Mouse (Mus musculus): ENCODE measurements around the gene Hoxb5. TPM values are rescaled to one million over a fixed set of nuclear protein-coding genes. Genes with fewer than 3 reads are reported as not detected.

The Hoxb5 gene
- polyA plus RNA-seq, 1 experiment from 2014 or later: 18.8 TPM

DNA sequence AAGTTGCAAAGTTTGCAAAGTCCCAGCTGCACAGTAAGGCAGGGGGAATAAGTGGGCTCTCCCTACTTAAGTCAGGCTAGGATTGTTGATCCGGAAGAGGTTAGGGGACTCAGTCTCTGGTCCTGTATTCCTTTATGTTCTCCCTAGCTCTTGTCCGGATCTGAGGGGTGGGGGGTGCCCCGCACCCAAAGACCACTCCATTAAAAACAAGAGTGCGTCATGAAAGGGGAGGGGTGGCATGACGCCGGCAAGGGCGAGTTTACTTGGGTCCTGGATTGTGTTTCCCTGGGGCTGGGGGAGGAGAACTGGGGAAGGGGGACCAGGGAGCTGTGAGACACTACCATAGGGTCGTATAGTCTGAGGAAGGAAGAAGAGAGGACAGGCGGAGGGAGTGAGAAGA, 3.4 kb upstream of the Hoxb5 start:
- H3K9ac ChIP-seq: peak overlapping the region; percentile 96
- WGBS: 6% methylated on average over 9 of the region's 9 CpGs
- no peak for ATAC-seq (replicated peaks; ENCODE audit: low FRiP score)
- peak overlapping the region; percentile 100 for H3K27ac ChIP-seq
- peaks cover 82% of the 10 kb centered on the region for H3K4me1 ChIP-seq
- no peaks in the 10 kb centered on the region for H3K9me3 ChIP-seq (replicated peaks)
- H3K27me3 ChIP-seq: no peaks in the 10 kb centered on the region
- H3K36me3 ChIP-seq: peaks cover 19% of the 10 kb centered on the region; the same call in 1 of the 2 replicates
- peak overlapping the region; percentile 90 for H3K4me2 ChIP-seq
- H3K4me3 ChIP-seq (replicated peaks): peak overlapping the region; percentile 80

DNA sequence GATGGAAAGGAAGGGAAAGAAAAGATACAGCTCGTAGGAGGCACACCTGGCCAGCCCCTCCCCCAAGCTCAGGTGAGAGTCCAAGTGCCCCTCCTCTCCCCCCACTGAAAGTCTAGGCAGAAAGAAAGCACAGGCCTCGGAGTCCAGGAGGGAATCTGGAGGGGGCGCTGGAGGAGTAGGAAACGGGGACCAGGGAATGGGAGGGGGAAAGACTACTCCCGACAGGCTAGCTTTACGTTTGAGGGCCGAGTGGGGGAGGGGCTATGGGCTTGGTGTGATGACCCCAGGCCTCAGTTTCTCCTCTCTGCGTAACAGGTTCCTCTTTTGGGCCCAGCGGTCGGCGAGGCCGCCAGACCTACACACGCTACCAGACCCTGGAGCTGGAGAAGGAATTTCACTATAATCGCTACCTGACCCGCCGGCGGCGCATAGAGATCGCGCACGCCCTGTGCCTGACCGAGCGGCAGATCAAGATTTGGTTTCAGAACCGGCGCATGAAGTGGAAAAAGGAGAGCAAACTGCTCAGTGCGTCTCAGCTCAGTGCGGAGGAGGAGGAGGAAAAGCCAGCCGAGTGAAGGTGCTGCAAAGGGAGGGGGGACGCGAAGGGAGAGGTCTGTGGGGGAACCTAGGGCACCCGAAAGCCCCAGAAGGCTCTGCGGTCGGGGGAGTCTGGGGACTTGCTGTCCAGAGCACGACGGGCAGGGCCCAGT, 2.6 kb upstream of the Hoxb5 start:
- Histone ChIP-seq H3K4me1 (peaks cover 87% of the 10 kb centered on the region), H3K9ac (peak overlapping the region; percentile 96), H3K27me3 (no peaks in the 10 kb centered on the region), H3K36me3 (peaks cover 21% of the 10 kb centered on the region; the same call in 1 of the 2 replicates), H3K27ac (peak overlapping the region; percentile 100), H3K4me3 (replicated peaks) (peak overlapping the region; percentile 80), H3K9me3 (replicated peaks) (no peaks in the 10 kb centered on the region), H3K4me2 (peak overlapping the region; percentile 90)
- peak; percentile 16; the same call in 1 of the 2 replicates for ATAC-seq (replicated peaks; ENCODE audit: low FRiP score)
- 12% methylated on average over 33 of the region's 35 CpGs for WGBS

DNA sequence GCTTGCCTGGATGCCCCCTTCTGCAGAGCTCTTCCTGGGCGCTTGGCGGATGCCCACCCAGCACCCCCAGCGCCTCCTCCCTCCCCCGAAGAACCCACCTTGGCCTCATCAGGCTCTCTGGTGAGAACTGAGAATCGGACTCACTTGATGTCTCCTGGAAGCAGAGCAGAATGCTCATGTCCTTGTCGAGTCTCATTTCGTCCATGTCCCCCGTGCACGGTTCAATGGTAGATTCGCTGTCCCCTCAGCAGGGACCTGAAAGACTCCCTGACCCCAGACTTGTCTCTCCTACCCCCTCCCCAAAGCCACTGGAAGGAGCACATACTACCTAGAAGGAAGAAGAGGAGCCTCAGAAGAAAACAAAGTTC, 2.1 kb upstream of the Hoxb5 start:
- peak overlapping the region; percentile 96 for H3K9ac ChIP-seq
- 25% methylated on average over 10 of the region's 10 CpGs for WGBS
- H3K27me3 ChIP-seq: no peaks in the 10 kb centered on the region
- peak overlapping the region; percentile 100 for H3K27ac ChIP-seq
- H3K4me3 ChIP-seq (replicated peaks): peak overlapping the region; percentile 80
- ATAC-seq (replicated peaks; ENCODE audit: low FRiP score): no peak
- peak overlapping the region; percentile 90 for H3K4me2 ChIP-seq
- H3K36me3 ChIP-seq: peaks cover 24% of the 10 kb centered on the region; the same call in 1 of the 2 replicates
- H3K9me3 ChIP-seq (replicated peaks): no peaks in the 10 kb centered on the region
- peaks cover 87% of the 10 kb centered on the region for H3K4me1 ChIP-seq

DNA sequence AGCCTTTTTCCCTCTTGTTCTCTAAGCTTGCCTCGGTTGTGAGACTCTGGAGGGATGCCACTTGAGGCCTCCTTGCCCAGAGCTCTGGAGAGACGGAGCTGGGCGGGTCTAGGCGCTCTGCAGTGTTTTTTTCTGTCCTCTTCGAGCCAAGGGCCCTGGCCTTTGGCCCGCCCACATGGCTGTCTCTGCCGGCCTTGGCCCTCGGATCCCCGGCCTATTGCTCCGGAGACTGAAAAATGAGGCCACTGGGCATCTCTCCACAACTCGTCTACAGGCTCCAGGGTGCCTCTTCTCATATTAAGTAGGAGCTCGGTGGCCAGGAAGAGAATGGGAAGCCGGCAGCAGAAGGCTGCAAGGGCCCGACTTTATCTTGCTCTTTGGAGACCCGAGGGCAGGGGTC, 1.3 kb upstream of the Hoxb5 start:
- peak overlapping the region; percentile 96 for H3K9ac ChIP-seq
- WGBS: 4% methylated on average over 15 of the region's 15 CpGs
- peaks cover 24% of the 10 kb centered on the region; the same call in 1 of the 2 replicates for H3K36me3 ChIP-seq
- peak overlapping the region; percentile 90 for H3K4me2 ChIP-seq
- H3K9me3 ChIP-seq (replicated peaks): no peaks in the 10 kb centered on the region
- H3K4me1 ChIP-seq: peaks cover 86% of the 10 kb centered on the region
- no peak for ATAC-seq (replicated peaks; ENCODE audit: low FRiP score)
- peak overlapping the region; percentile 100 for H3K27ac ChIP-seq
- peak overlapping the region; percentile 80 for H3K4me3 ChIP-seq (replicated peaks)
- no peaks in the 10 kb centered on the region for H3K27me3 ChIP-seq

GRCm38 (mm10) chr11:96302381-96303150, 570 bp upstream of the Hoxb5 start:
- Histone ChIP-seq H3K4me2 (peak overlapping the region; percentile 90), H3K4me3 (replicated peaks) (peak overlapping the region; percentile 80), H3K36me3 (peaks cover 24% of the 10 kb centered on the region; the same call in 1 of the 2 replicates), H3K27me3 (no peaks in the 10 kb centered on the region), H3K9me3 (replicated peaks) (no peaks in the 10 kb centered on the region), H3K27ac (peak overlapping the region; percentile 100), H3K4me1 (peaks cover 85% of the 10 kb centered on the region), H3K9ac (peak overlapping the region; percentile 96)
- 15% methylated on average over 23 of the region's 23 CpGs for WGBS
- ATAC-seq (replicated peaks; ENCODE audit: low FRiP score): no peak

DNA sequence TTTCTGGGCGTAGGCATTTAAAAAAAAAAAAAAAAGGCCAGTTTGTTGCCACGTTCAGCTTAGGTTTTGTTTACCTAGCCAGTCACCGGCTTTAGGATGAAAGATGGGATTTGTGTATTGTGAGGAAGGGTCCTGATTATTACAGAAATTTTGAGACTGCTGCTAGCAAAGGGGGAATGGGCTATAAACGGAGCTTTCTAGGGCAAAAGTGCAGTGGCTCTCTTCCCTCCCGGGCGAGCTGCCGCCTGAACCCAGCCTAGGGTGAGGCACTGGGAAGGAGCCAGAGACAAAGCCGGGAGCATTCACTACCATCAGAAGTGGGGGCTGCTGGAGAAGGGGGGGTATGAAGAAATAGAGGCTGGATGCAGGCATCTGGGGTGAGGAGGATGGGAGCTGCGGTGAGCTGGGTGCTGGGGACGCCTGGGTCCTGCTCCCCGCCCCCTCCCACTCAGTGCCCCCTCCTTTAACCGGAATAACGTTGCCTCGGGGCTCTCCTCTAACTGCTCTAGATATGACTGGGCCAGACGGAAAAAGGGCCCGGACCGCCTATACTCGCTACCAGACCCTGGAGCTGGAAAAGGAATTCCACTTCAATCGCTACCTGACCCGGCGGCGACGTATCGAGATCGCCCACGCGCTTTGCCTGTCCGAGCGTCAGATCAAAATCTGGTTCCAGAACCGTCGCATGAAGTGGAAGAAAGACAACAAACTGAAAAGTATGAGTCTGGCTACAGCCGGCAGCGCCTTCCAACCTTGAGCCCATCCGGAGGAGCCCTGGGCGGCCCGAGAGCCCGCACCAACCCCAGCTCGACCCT, 1.5 kb downstream of the Hoxb5 start:
- 12% methylated on average over 38 of the region's 38 CpGs for WGBS
- H3K4me3 ChIP-seq (replicated peaks): peak overlapping the region; percentile 80
- peak overlapping the region; percentile 100 for H3K27ac ChIP-seq
- no peaks in the 10 kb centered on the region for H3K27me3 ChIP-seq
- H3K9me3 ChIP-seq (replicated peaks): no peaks in the 10 kb centered on the region
- peaks cover 85% of the 10 kb centered on the region for H3K4me1 ChIP-seq
- H3K36me3 ChIP-seq: peaks cover 24% of the 10 kb centered on the region; the same call in 1 of the 2 replicates
- peak overlapping the region; percentile 96 for H3K9ac ChIP-seq
- peak overlapping the region; percentile 90 for H3K4me2 ChIP-seq
- no peak for ATAC-seq (replicated peaks; ENCODE audit: low FRiP score)

DNA sequence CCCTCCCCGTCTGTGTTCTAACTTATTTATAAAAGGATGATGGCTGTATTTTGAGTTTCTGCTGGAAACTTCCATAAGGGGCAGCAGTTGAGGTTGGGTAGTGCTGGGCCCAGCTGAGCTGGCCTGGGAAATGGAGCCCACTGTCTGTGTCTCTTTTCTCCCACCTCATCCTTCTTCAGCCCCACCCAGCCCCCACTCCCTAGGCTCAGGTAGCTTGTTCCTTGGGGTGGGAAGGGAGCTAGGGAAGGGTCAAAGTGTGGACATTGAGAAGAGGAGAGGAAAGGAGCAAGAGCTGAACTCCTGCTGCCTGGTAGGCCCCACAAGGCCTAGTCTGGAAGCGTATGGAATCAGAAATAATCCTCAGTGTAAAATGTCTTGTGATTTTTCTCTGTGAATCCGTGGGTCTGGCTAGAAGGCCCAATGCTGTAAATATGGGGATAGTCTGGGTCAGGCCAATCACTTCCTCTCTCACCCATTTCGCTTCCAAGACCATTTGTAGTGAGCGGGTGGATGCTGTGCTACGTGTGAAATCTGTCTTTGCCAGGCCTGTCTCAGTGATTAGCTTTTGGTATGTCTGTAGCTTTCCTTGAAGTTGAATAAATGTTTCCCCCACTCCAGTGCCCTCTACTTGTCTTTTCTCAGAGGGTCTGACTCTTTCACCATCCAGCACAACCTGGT, 2.5 kb downstream of the Hoxb5 start:
- WGBS: 26% methylated on average over 6 of the region's 6 CpGs
- Histone ChIP-seq H3K4me1 (peaks cover 85% of the 10 kb centered on the region), H3K27me3 (no peaks in the 10 kb centered on the region)

DNA sequence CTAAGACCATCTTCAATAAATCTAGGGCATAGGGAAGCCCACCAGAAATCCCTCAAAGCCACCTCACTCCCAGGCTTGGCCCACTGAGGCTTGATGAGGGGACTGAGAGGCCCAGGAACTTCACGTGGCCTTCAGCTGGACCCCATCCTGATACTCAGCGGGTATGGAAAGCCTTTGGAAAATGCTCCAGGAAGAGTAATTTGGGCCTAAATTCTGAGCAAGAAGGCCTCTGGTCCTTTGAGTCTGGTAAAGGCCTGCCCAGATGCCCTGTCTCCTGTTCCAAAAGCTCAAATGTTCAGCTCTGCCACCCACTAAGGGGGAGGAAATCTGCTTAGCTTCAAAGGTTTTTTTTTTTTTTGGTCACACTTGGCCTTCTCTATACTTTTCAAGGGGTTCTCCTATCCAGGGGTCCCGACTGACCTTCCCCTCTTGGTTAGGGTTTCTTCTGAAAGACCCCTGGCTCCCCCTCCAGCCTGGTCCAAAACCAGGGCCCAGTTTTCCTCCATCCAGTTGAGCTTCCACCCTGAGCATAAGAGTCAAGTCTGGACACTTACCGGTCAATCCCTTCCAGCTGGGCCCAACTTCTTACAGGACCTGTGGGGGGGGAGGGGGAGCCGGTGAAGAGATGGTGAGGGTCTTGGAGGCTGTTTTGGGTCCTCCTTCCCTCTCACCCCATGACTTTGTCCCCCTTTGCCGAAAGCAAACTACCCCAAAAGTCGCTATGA, 3.2 kb downstream of the Hoxb5 start:
- Histone ChIP-seq H3K36me3 (peaks cover 15% of the 10 kb centered on the region; the same call in 1 of the 2 replicates), H3K4me2 (peak overlapping the region; percentile 90), H3K27me3 (no peaks in the 10 kb centered on the region), H3K4me1 (peaks cover 86% of the 10 kb centered on the region), H3K27ac (peak overlapping the region; percentile 100), H3K9ac (peak overlapping the region; percentile 96), H3K9me3 (replicated peaks) (no peaks in the 10 kb centered on the region), H3K4me3 (replicated peaks) (peak overlapping the region; percentile 80)
- WGBS: 11% methylated on average over 7 of the region's 7 CpGs
- ATAC-seq (replicated peaks; ENCODE audit: low FRiP score): 0 out of 2 replicates have a peak, but pooled peaks have one; percentile 17

More for the DNA sequence above, 2.5 kb downstream of the Hoxb5 start:
- Histone ChIP-seq H3K4me2 (peak overlapping the region; percentile 90), H3K9ac (peak overlapping the region; percentile 96), H3K27ac (peak overlapping the region; percentile 100), H3K9me3 (replicated peaks) (no peaks in the 10 kb centered on the region), H3K36me3 (peaks cover 21% of the 10 kb centered on the region; the same call in 1 of the 2 replicates), H3K4me3 (replicated peaks) (peak overlapping the region; percentile 80)
- ATAC-seq (replicated peaks; ENCODE audit: low FRiP score): no peak

GRCm38 (mm10) chr11:96306908-96307269, 3.8 kb downstream of the Hoxb5 start:
- Histone ChIP-seq H3K9ac (peak overlapping the region; percentile 96), H3K4me2 (peak overlapping the region; percentile 90), H3K4me3 (replicated peaks) (peak overlapping the region; percentile 80), H3K27ac (peak overlapping the region; percentile 100), H3K36me3 (peaks cover 11% of the 10 kb centered on the region; the same call in 1 of the 2 replicates), H3K9me3 (replicated peaks) (no peaks in the 10 kb centered on the region), H3K4me1 (peaks cover 84% of the 10 kb centered on the region), H3K27me3 (no peaks in the 10 kb centered on the region)
- 8% methylated on average over 13 of the region's 13 CpGs for WGBS
- peak; percentile 86 for ATAC-seq (replicated peaks; ENCODE audit: low FRiP score)

GRCm38 (mm10) chr11:96308763-96309162, 5.6 kb downstream of the Hoxb5 start:
- peak overlapping the region; percentile 90 for H3K4me2 ChIP-seq
- H3K4me3 ChIP-seq (replicated peaks): peak overlapping the region; percentile 80
- H3K9me3 ChIP-seq (replicated peaks): no peaks in the 10 kb centered on the region
- peaks cover 90% of the 10 kb centered on the region for H3K4me1 ChIP-seq
- peak overlapping the region; percentile 72 for H3K9ac ChIP-seq
- no peak for ATAC-seq (replicated peaks; ENCODE audit: low FRiP score)
- WGBS: 9% methylated on average over 4 of the region's 4 CpGs
- H3K27ac ChIP-seq: peak overlapping the region; percentile 100
- H3K36me3 ChIP-seq: 0 out of 2 replicates have a peak, but pooled peaks cover 4% of the 10 kb centered on the region
- no peaks in the 10 kb centered on the region for H3K27me3 ChIP-seq

Measured in kidney, embryonic 15.5 days (tissue).